Mouse (Mus musculus) heart, postnatal 14 days (tissue): ENCODE results near the gene Mrpl47. TPM values are rescaled to one million over a fixed set of nuclear protein-coding genes. Genes with fewer than 3 reads are reported as not detected.
A peak's percentile ranks its signal among the peaks of the same experiment; 100 is the strongest.
"Not testable (repeated sequence)": the region's sequence is repeated elsewhere in the genome, so short reads cannot be mapped to it uniquely, and the experiment has no call there.

Experiments
- DNase-seq, 2 experiments: peaks; one replicate each; pipeline ENCODE4 v3.0.0; 2021 to 2022
- intact Hi-C: fragments of 180-260 bp; cut with DNase I; formaldehyde crosslinking; loops from one replicate; pipeline ENCODE4 v1.15.1; 2025
- long read RNA-seq, 2 experiments: library from polyadenylated mRNA; stranded (forward); transcript quantifications; one replicate each; pipeline ENCODE4 v2.0.0; 2021
- total RNA-seq, 2 experiments: library from RNA; stranded (reverse); gene quantifications; 2 replicates each; pipeline ENCODE4 v1.2.3; 2021

Mrpl47 gene
- total RNA-seq, result 10 to 100 TPM; 33.3 to 41.9 TPM
- long read RNA-seq, experiment 1, transcript Mrpl47-201 (7 exons, 3,364 nt), result major isoform, 38 of 43 reads
- long read RNA-seq, experiment 1, partial matches to known transcripts, result 3 of 43 reads
- long read RNA-seq, experiment 1, other reads (novel, unspliced or antisense), result 2 of 43 reads
- long read RNA-seq, experiment 2, transcript Mrpl47-201 (7 exons, 3,364 nt), result major isoform, 23 of 25 reads
- long read RNA-seq, experiment 2, partial matches to known transcripts, result 1 of 25 reads
- long read RNA-seq, experiment 2, other reads (novel, unspliced or antisense), result 1 of 25 reads

DNA sequence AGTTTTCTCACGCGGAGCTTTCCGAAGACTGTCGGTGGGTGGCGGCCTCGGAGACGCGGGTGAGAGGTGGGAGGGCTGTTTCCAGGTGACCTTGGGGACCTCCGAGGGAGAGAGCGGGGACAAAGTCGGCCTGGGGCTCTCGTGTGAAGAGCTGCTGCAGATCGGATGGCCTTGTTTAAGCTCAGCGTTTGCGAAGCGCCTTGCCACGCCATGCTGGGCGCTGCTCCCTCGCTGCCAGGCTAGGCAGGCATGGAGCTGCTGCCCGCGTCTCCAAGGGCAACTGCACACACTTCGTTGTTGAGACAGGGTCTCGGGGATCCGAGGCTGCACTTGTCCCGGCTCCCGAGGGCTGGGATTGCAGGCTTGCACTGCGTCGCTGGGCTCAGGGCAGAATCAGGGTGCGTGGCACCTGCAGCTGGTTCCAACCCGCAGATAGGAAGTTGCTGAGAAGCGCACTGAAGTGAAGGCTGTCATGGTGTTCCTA is at the start of gene Mrpl47:
Gene Mrpl47 (minus strand): TSS at position 434 of the 484 bp plus-strand sequence.
- intact Hi-C loops, result loop anchor here (2.0 to 10.0 kb wide), 3 partner anchors 28 to 148 kb away; partner anchors contain the start of gene Usp13
- DNase-seq, result no peak

DNA sequence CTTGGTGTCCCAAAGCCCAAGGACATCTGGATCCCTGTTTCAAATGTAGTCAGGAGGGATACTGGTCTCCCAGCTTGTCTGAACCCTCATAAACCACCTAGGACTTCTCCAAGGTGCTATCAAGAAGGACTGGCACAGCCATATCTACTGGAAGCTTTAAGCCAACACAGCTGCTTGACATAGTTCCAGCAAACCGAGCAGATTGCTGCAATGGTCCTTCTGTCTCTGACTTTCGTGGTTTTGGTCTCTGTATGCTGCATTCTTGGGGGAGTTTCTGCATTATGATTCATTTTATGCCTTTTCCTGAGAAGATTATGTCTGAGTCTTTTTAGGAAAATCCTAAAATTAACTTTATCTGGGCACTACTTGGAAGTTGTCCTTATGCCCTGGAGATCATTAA is 33.4 kb upstream of the Mrpl47 start:
- DNase-seq, result no peak
- intact Hi-C loops, result no loop called here

DNA sequence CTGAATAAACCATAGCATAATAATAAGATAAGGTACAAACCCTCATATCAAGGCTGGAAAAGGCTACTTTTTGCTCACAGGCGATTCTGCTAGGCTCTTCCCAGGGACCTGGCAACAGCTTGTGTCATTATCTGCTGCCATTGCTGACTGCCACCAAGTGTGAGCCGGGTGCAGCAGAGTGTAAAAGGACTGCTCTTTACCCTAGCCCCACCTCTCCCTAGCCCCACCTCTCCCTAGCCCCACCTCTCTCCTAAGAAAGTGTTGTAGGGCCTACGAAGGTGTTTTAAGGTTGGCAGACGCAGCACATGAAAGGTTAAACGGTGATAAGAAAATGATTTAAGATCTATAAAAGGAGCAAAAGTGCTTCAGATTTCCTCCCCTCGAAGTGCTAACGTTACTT is 26.5 kb upstream of the Mrpl47 start:
- intact Hi-C loops, result no loop called here
- peak in 1 of 2 experiments; percentile 7 for DNase-seq

DNA sequence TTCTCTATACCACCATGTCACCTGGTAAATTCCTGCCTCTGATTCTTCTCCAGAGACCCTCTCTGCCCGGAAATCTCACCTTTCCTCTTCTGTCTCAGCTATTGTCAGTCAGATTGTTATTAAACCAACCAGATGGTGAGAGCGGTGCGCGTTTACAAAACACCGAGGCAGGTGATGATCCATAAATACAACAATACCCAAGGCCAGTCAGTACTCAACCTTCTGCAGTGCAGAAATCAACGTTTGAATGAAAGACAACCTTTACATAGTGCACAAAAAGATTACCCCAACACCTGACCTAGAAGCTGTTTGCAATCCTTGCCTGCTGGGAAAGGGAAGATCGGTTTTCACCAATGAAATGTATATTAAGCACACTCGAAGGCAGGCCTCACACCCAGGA is 25.6 kb upstream of the Mrpl47 start:
- intact Hi-C loops, result no loop called here
- DNase-seq, result no peak

DNA sequence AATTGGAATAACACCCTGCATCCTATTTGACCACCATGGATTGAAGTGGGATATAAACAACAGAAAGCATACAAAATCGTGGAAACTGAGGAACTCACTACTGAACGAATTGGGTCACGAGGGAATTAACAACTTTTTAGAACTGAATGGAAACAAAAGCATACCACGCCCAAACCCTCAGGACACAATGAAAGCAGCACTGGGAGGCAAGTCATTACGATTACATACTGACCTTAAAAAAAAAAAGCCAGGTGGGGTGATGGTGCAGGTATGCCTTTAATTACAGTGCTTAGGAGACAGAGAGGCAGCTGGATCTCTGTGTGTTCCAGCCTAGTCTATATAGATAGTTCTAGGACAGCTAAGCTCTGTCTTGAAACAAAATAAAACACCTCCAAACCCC is 21.8 kb upstream of the Mrpl47 start:
- intact Hi-C loops, result no loop called here

DNA sequence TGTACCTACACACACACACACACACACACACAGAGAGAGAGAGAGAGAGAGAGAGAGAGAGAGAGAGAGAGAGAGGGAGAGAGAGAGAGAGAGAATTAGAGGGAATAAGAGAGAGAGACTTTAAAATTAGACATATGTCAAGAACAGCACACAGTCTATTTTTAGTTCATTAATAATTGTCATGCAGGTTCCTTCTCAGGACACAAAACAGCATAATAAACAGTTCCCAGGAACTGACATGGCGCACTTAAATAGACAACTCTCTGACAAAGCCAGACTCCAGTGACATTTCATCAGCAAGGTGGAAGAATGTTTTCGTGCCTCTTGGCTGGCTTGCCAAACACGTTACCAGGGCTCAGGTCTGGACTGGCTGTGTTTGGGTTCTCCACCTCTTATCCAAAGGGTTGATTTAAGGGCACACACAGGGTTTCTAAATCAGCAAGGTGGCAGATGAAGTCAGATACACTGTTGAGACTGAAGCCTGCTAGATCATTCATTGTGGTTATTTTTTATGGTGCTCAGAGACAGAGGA is 17.0 kb upstream of the Mrpl47 start:
- no peak for DNase-seq
- intact Hi-C loops, result loop anchor here (5.0 kb wide), 1 partner anchor 63 kb away; the partner anchor contains the start of gene Usp13

More for the DNA sequence above, 21.8 kb upstream of the Mrpl47 start:
- no peak for DNase-seq

DNA sequence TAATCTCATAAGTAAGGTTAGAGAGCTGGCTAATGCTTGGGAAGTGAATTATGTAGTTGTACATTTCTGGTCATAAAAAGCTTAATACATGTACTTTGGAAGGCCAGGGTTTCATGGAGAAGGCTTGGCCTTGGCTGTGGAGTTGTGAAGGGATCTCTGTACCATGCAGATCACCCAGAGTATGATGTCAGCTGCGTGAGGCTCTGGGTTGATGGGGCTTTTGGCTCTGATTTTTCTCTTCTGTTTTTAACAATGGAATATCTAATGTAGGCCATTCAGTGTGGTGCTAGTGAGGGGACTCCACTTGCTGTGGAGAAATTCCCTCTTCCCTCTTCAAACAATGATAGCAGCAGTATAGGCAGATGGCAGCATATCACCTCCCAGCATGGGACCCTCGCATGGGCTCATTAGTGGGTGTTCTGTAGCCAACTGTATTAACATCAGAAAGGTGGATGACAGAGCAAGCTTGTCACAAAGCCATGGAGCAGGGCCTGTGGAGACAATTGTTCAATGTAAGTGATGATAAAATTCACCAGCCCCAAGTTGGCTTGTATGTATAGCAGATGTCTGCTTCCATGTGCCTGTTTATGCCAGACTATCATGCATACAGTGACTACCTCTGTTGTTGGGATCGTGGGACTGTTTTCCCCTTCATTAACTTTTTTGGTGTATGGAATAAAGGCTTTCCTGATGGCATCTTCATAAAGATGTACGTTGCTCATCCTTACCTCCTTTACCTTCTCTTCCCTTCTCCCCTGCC is 12.6 kb upstream of the Mrpl47 start:
- no peak for DNase-seq
- intact Hi-C loops, result loop anchor here (5.0 kb wide), 1 partner anchor 67 kb away; the partner anchor contains the start of gene Usp13

DNA sequence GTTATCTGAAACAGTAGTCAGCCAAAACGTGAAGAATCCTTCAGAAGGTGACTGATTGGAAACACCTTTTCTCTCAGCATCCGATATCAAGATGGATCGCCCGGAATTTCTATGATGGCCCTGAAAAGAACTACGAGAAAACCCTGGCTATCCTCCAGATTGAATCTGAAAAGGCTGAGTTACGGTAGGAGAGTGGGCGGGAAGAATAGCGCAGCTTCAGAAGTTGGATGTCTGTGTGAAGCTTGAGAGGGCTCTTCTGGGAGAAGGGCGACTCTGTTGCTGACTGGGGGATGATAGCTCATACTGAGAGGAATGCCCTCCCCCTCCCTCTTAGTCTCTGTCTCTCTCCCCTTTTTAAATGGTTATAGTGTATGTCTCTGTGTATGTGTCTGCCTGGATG is 11.0 kb upstream of the Mrpl47 start:
- no peak for DNase-seq
- intact Hi-C loops, result no loop called here

DNA sequence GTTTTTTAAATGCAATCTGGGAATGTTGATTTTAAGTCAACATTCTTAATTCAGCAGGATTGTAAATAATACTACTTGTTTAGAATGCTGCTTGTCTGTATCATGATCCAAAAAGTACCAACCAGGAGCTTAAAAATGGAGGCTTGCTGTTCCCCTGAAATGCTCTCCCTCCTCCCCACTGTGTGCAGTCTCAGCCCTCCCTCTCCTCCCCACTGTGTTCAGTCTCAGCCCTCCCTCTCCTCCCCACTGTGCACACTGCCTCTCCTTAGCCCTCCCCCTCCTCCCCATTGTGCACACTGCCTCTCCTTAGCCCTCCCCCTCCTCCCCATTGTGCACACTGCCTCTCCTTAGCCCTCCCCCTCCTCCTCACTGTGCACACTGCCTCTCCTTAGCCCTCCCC is 8.0 kb upstream of the Mrpl47 start:
- intact Hi-C loops, DNase-seq: not testable (repeated sequence)

DNA sequence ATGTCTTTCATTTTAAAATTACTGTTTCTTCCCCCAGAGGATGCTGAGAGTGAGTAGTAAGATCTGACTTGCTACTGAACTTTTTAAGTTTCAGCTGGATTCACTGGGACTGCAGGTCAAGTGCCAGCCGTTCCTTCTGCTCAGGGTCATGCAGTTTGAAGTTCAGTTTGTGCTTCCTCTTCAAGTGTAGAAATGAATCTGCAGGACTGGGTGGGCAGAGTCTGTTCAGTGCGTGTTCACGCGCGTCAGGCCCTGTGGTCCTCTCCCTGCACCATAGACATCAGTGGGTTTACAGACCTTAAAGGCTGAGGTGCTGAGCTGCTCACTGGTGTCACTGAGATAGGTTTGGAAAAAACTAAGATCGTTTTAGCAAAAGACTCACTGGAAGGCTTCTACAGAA is 7.6 kb upstream of the Mrpl47 start:
- intact Hi-C loops, result no loop called here
- no peak for DNase-seq

DNA sequence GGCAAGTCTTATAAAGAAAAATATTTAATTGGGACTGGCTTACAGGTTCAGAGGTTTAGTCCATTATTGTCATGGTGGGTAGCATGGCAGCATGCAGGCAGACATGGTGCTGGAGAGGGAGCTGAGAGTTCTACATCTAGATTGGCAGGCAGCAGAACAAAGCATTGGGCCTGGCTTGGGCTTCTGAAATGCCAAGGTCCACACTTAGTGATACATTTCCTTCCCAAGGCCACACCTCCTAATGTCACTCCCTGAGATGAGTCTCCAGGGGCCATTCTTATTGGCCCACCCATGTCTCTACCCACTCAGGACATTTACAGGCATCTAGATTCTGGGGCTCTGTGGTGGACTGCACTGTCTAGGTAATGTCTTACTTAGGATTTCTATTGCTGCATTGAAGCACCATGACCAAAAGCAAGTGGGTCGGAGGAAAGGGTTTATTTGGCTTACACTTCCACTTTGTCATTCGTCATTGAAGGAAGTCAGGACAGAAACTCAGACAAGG is 4.9 kb upstream of the Mrpl47 start:
- no peak for DNase-seq
- intact Hi-C loops, result no loop called here

DNA sequence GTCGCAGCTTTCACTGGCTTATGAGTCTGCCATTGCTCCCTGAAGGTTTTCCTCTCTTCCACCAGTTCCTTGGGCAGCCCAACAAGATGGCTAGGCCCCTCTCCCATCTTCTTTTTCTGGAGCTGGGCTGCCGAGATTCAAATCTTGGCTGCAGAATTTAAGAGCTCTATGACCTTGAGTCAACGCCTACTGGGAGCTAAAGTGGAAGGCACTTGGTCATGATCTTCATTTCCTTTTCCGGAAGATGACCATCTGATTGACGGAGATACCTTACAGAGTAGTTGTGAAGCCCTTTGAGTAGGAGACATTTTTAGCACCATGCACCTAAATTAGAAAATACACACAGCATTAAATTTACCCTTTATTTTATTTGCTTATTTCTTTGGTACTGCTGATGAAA is 1.1 kb upstream of the Mrpl47 start:
- no peak for DNase-seq
- intact Hi-C loops, result loop anchor here (5.0 to 10.0 kb wide), 2 partner anchors 79 to 146 kb away; partner anchors contain the start of gene Usp13

DNA sequence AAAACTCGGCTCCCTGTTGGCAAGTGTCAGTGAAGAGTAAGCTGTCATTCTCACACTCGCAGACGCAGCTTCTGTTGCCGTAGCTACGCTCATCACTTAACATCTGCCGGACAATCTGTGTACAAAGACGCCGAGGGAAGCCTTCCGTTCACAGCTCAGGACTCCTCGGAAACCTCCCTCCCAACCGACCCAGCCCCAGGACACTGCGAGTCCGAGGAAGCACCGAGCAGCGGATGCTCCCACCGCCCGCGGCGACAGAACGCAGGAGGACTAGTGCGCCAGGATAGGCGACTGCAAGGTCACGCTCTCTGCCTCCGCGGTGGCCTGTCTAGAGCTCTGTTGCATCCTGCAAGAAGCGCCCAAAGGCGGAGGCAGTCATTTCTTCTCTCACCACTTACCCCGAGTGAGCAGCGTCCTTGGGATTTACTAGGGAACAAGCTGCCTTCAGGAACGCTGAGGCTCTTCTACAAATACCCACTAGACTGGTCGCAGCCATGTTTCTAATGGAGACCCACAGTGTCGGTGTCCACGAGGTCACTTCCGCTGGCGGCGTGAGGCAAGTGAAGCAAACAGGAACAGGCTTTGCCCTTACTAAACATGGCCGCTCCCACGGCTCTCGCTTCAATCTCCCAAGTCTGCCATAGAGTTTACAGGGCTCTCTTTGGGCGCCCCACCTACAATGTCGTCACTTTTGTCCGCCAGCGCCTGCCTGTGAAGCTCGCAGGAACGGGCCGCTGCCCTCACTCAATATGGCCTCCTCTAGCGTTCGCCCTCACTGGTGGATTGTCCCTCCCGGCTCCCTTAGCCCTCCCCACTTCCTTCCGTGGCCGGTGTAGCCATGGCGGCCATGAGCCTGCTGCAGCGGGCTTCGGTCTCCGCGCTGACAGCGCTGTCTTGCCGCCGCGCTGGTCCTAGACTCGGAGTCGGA is 897 bp downstream of the Mrpl47 start, which contains the start of gene Ndufb5:
Gene Ndufb5 (plus strand): TSS at position 747 of the 928 bp plus-strand sequence.
- intact Hi-C loops, result loop anchor here (2.0 to 10.0 kb wide), 3 partner anchors 28 to 148 kb away; partner anchors contain the start of gene Usp13
- peak; percentile 94 to 98 for DNase-seq

DNA sequence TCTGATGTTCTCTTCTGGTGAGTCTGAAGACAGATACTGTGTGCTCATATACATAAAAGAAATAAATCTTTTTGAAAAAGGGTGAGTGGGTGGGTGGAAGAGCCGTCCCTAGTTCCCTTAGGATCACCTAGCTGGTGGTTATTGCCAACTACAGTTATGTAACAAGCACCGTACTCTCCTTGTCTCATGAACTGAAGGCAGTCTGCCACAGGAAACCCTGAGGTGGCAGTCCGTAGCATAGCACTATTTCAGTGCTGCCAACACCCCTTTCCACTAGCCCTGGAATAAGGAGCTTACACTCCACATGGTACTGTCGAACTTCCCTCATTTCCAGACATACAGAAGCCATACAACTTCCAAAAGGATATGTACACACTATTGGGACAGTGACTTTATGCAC is 9.5 kb downstream of the Mrpl47 start:
- intact Hi-C loops, result no loop called here
- DNase-seq, result no peak

DNA sequence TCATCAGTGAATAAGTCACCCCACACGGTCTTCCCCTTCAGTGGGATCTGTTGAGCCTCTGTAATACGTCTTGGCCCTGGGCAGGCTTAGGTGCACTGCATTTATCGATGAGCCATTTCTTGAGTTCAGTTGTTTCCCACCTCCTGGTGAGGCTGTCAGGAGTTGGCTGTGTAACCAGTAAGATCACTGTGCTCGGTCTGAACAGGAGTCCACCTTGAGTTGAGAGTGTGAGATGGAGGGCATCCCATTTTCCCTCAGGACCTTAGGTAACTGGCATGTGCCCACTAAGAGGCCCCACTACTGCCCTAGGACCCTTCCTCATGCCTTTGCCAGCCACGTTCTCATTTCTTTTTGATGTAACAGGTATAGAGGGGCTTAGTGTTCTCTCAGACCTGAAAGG is 11.5 kb downstream of the Mrpl47 start:
- intact Hi-C loops, result no loop called here
- no peak for DNase-seq

DNA sequence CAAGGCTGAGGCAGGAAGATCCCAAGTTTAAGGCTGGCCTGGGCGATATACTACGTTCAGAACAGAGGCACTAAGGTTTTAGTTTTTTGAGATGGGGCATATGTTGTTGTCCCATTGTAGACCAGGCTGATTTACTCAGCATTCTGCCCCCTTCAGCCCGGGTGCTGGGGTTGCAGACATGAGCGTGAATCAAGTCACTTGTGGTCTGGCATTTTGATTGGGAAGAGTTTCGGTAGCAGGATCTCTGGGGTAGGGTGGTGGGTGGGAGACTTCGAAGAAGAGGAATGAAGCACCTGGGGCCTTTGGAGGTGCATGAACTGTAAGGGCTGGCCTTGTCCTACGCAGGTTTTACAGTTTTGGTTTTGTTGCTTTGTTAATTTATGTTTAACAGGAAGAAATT is 13.2 kb downstream of the Mrpl47 start:
- no peak for DNase-seq
- intact Hi-C loops, result no loop called here

DNA sequence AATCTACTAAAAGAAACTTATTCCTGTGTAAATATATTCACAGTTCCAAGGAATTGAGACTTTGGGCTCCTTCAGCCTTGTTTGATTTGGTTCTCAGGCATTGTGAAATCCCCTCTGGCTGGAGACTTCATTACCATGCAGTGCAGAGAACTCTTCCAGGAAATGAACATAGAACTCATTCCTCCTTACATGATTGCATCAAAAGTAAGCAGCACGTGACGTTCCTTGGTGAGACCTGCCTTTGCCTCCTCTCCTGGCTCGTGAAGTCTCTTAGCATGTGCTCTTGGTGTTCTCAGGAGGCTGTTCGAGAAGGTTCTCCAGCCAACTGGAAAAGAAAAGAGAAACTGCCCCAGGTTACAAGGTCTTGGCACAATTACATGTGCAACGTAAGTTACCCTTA is 19.1 kb downstream of the Mrpl47 start:
- DNase-seq, result no peak
- intact Hi-C loops, result no loop called here

DNA sequence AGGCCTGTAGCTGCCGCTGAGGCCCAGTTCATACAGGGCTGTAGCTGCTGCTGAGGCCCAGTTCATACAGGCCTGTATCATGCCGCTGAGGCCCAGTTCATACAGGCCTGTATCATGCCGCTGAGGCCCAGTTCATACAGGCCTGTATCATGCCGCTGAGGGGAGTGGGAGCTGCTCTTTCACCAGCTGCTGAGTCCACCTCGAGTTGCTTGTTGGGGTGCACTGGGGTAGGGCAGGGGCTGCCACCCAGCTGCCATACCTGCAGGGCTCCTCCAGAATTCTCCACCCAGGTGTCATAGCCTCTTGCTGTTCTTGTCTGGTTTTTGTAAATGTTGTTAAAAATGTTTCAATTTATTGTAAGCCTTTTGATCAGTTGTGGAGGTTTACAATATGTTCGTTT is 20.0 kb downstream of the Mrpl47 start:
- intact Hi-C loops, DNase-seq: not testable (repeated sequence)

DNA sequence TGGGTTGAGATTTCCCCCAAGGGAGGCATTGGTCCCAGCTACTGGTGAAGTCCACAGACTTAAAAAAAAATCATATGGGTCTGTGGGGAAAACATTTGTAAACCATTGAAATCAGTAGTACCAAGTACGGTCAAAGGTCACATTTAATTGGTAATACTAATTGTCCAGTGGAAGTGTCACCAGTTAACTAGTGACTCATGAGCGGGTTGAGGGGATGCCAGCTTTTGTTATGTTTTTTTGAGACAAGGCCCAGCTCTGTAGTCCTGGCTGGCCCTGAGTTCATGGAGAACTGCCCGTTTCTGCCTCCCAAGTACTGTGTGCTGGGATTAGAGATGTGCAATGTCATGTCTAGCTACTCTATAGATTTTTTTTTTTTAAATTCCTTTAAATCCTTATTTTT is 23.7 kb downstream of the Mrpl47 start:
- DNase-seq, result no peak
- intact Hi-C loops, result no loop called here

DNA sequence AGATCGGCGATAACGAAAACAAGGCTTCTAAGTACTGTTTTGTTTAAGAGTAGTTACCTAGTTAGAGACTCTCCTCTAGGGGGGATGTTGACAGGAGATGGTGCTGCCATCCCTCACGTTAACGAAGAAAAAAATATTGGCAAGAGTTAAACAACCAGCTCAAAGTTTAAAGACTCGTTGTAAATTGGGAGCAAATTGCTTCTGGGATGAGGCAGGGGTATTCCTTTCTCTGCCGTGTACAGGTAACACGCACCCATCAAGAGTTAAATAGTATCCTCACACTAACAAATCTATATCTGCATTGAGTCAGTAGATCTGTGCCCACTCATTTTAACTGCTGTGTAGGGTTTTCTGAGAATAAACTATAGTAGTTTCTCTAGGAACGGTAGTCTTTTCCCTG is 28.0 kb downstream of the Mrpl47 start:
- intact Hi-C loops, result loop anchor here (2.0 kb wide), 1 partner anchor 27 kb away; the partner anchor contains the start of genes Mrpl47 and Ndufb5

More for the DNA sequence above, 28.0 kb downstream of the Mrpl47 start:
- DNase-seq, result no peak
